Mouse (Mus musculus) cerebellum, postnatal 14 days (tissue): Measurements from ENCODE around the gene Smap2.
A peak's percentile ranks its signal among the peaks of the same experiment; 100 is the strongest.
"Not testable (repeated sequence)": the region's sequence is repeated elsewhere in the genome, so short reads cannot be mapped to it uniquely, and the experiment has no call there.

Source experiments
- DNase-seq, 2 experiments: peaks; one replicate each; pipeline ENCODE4 v3.0.0; 2021; ENCODE audit warnings: mixed read lengths in 2 of 2

Smap2 gene

GRCm38 (mm10) chr4:121016928-121017657, at the start of gene Smap2:
Gene Smap2 (minus strand): TSS chr4:121017247.
- peak; percentile 99 for DNase-seq

DNA sequence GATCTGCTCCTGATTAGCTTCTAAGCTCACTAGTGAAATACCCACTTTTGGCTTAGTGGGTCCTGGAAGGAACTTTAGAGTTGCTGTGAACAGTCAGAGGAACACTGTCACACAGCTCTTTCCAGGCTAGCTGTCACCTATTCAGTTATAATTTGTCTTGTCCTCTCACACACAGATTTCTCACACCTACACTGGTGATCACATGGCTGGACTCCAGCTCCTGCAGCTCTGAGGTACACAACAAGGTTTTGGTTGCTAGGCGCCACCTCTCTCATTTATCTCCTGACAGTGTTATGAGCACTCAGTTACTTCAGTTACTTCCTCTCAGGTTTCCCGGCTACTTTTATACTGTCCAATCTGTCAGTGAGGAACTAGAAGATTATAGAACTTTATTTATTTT, 48.3 kb upstream of the Smap2 start:
- no peak for DNase-seq

GRCm38 (mm10) chr4:121059218-121059617, 42.2 kb upstream of the Smap2 start:
- DNase-seq, result not testable (repeated sequence)

GRCm38 (mm10) chr4:121057032-121057431, 40.0 kb upstream of the Smap2 start:
- DNase-seq, result no peak

DNA sequence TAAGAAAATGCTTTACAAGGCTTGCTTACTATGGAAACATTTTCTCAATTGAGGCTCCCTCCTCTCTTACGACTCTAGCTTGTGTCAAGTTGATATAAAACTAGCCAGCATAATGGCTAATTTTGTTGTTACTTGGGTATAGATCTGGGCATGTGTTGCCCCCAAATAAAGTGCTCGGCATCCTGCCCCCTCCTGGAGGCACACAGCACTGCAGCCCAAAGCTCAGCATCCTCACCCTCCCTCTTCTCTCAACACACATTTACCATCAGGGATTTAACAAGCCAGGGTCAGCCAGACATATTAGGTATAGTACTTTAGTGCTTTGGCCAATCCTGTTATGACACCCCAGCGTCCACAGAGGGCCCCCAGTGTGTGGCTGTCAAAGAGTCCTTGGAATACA, 39.3 kb upstream of the Smap2 start:
- peak; percentile 51 to 69 for DNase-seq

- DNase-seq, result peak; percentile 46 to 50
These were observed 35.6 kb upstream of the Smap2 start for GRCm38 (mm10) chr4:121052454-121053323.

DNA sequence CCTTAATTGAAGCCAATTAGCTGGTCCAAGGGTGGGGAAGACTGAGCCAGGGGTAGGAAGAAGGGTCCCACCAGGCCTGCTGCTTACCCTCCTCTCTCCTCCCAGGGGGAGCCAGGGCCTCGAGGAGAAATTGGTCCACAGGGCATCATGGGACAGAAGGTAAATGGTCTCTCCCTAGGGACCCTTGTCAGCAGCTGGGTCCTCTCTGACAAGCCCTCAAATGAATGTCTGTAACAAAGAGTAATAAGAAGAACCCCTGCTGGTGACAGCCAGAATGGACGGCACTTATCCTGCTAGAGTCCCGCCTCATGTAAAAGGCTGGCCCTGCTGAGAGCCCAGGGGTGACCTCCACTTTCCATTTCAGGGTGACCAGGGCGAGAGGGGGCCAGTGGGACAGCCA, 34.8 kb upstream of the Smap2 start:
- DNase-seq, result no peak

GRCm38 (mm10) chr4:121042946-121043345, 25.9 kb upstream of the Smap2 start:
- DNase-seq, result no peak

DNA sequence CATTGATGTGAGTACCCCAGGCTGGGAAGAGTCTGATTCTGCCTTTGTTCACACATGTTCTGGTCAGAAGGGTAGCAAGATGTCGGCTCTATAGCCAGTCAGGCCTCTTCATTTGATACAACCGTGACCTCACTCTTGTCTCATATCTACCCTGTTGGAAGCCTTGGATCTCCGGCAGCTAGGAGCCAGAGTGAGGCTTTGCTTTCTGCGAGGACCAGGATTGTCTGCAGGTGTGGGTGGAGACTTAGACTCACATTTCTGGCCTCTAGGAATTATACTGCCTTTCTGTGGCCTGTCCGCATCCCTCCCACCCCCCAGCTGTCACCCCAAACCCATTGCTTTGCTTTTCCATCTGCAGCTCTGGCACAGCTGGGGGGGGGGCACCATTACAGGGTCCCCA, 25.4 kb upstream of the Smap2 start:
- no peak for DNase-seq

- DNase-seq, result peak; percentile 71 to 76
These were observed 24.0 kb upstream of the Smap2 start for GRCm38 (mm10) chr4:121040897-121041671.

DNA sequence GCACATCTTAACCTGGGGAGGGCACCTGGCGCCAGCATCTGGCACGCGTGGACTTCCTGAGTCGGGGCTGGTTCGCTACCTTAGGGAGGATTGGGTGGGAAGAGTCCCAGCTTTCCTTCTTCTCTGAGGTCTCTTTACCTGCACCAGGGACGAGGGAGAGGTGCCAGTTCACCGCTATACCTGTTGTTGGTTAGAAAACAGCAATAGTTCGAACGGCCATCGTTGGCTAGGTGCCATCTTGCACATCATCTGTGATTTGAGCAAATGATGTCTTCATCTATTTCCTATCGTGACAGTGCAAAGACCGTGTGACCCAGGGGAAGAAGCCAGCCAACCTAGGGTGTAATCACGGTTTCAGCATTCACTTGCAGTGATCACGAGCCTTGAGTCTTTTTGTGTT, 23.3 kb upstream of the Smap2 start:
- peak in 1 of 2 experiments; percentile 56 for DNase-seq

GRCm38 (mm10) chr4:121039331-121040115, 22.5 kb upstream of the Smap2 start, which contains the start of gene Col9a2:
Gene Col9a2 (plus strand): TSS chr4:121039385.
- DNase-seq, result peak; percentile 44 to 58

- no peak for DNase-seq
These were observed 16.0 kb upstream of the Smap2 start for GRCm38 (mm10) chr4:121033006-121033405.

DNA sequence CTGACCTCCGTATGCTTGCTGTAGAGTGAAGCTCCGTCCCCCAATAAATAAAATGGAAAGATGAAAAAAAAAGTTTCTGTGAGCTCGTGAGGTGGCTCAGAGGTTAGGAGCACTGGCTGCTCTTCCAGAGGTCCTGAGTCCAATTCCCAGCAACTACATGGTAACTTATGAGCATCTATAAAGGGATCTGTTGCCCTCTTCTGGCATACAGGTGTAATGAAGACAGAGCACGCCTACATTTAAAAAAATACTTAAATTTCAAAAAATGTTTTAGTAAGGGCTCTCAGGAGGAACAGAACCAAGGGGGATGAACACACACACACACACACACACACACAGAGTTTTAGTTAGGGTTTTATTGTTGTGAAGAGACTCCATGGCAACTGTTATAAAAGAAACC, 14.4 kb upstream of the Smap2 start:
- no peak for DNase-seq

DNA sequence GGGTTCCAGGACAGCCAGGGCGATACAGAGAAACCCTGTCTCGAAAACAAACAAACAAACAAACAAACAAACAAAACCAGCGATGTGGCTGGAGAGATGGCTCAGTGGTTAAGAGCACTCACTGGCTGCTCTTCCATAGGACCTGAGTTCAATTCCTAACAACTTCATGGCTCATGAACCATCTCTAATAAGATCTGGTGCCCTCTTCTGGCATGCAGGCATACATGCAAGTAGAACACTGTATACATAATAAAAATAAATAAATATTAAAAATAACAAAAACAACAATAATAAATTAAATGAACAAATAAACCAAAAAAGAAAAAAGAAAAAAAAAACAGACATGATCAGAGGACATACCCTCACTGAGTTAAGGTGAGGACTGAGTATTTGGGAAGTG, 12.6 kb upstream of the Smap2 start:
- no peak for DNase-seq

GRCm38 (mm10) chr4:121028659-121029392, 11.8 kb upstream of the Smap2 start:
- DNase-seq, result peak; percentile 67 to 83

DNA sequence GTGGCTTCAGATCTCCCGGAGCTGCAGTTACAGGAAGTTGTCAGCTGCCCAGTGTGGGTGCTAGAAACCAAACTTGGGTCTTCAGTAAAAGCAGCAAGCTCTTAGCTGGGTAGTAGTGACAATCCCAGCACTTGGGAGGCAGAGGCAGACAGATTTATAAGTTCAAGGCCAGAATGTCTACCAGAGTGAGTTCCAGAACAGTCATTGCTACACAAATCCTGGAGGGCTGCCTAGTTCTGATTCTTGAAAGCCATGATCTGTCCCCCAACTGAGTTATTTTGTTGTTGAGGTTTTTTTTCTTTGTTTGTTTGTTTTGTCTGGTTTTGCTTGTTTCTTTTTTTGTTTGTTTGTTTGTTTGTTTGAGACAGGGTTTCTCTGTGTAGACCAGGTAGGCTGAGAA, 11.1 kb upstream of the Smap2 start:
- no peak for DNase-seq

DNA sequence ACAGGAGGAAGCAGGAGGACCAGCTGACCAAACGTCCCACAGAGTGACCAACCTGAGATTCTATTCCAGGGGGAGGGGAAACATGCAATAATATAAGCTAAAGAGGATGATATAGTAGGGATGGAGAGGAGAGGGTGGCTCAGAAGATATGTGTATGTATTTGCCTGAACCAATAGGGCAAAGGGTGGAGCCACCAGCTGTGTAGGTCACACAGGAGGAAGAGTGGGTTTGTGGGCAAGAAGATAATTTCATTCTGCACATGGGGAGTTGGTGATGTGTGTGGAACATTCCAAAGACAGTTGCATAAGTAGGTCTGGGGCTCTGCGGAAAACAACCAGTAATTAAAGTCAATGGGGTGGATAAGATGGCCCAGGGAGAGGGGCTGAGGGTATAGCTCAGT, 8.6 kb upstream of the Smap2 start:
- no peak for DNase-seq

DNA sequence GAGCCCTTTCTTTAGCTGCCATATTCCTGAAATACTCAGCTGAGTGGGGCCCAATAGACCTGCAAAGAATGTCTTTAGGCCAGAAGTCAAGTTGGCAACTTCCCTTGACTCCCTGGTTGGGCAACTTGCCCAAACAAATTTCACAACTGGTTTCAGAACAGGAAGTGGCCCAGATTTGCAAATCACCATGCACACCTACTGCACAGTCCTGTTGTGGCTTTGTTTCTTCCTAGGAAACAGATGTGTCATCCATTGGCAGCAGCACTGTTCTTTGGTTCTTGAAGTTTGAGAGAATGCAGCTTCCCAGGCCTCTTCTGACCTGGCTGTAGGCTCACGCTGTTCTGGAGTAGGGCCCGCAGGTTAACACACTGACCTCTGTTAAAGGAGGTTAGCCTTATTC, 6.9 kb upstream of the Smap2 start:
- no peak for DNase-seq

GRCm38 (mm10) chr4:121023464-121023863, 6.4 kb upstream of the Smap2 start:
- no peak for DNase-seq

- DNase-seq, result no peak
These were observed 4.9 kb upstream of the Smap2 start for GRCm38 (mm10) chr4:121021911-121022310.
